Mouse (Mus musculus) kidney, embryonic 16.5 days (tissue): ENCODE measurements at regions not wholly inside any gene's neighbourhood (a gene's known extent, or its start where the extent isn't known, plus 50 kb on each side); places are given as distances from the start of the nearest gene placed in this dataset.
"Not testable (repeated sequence)": the region's sequence is repeated elsewhere in the genome, so short reads cannot be mapped to it uniquely, and the experiment has no call there.

Source experiments
- ATAC-seq: fragments of 200-750 bp; cut with Nextera tagmentation; 2 replicates; pipeline ENCODE4 v1.8.0; 2017; ENCODE audit warnings: moderate TSS enrichment; ENCODE audit not compliant: low FRiP score, low TSS enrichment
- H3K27ac ChIP-seq: fragments of 300-500 bp; sonication (generic); 2 replicates; pipeline ENCODE4 v1.5.1; 2014; ENCODE audit warnings: low read length
- H3K27me3 ChIP-seq: fragments of 300-500 bp; sonication (generic); 2 replicates; pipeline ENCODE4 v1.6.1; 2014; ENCODE audit warnings: low read length, control low read depth, mixed read lengths; ENCODE audit not compliant: insufficient read depth
- H3K36me3 ChIP-seq: fragments of 300-500 bp; sonication (generic); 2 replicates; pipeline ENCODE4 v1.6.1; 2014; ENCODE audit warnings: low read length, control low read depth, mixed read lengths; ENCODE audit not compliant: insufficient read depth
- H3K4me1 ChIP-seq: fragments of 300-500 bp; sonication (generic); 2 replicates; pipeline ENCODE4 v1.6.1; 2014; ENCODE audit warnings: low read length, control low read depth, mixed read lengths; ENCODE audit not compliant: insufficient read depth
- H3K4me2 ChIP-seq: fragments of 300-500 bp; sonication (generic); replicated peaks from 2 replicates; pipeline ENCODE4 v1.6.1; 2014; ENCODE audit warnings: low read depth, low read length
- H3K4me3 ChIP-seq: fragments of 300-500 bp; sonication (generic); 2 replicates; pipeline ENCODE4 v1.5.1; 2014; ENCODE audit warnings: mild to moderate bottlenecking, low read length
- H3K9ac ChIP-seq: fragments of 300-500 bp; sonication (generic); replicated peaks from 2 replicates; pipeline ENCODE4 v1.6.1; 2014; ENCODE audit warnings: low read length
- H3K9me3 ChIP-seq: fragments of 300-500 bp; sonication (generic); 2 replicates; pipeline ENCODE4 v1.6.1; 2016; ENCODE audit warnings: low read length, control low read depth
- WGBS: fragments of 180-500 bp; shearing (Covaris S2); extraction: QIAGEN DNeasy Blood & Tissue Kit; methylation state at CpG from one replicate; pipeline ENCODE4 v1.1.7; 2014; 5-methylcytosine and 5-hydroxymethylcytosine counted together

DNA sequence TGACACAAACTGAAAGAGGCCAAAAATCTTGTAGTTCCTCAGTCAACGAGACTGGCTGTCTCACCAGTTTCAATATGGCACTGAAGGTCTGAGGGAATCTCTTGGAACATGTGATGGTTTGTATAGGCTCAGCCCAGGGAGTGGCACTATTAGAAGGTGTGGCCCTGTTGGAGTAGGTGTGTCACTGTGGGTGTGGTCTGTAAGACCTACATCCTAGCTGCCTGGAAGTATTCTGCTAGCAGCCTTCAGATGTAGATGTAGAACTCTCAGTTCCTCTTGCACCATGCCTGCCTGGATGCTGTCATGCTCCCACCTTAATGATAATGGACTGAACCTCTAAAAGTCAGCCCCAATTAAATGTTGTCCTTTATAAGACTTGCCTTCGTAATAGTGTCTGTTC, 112.7 kb upstream of the Dlg1 start:
- H3K27ac ChIP-seq, H3K4me3 ChIP-seq, H3K4me2 ChIP-seq, H3K27me3 ChIP-seq, H3K9ac ChIP-seq, ATAC-seq, H3K36me3 ChIP-seq, H3K9me3 ChIP-seq: not testable (repeated sequence)
- 93% methylated on average over 2 of the region's 2 CpGs for WGBS
- peaks cover 32% of the 10 kb centered on the region for H3K4me1 ChIP-seq

DNA sequence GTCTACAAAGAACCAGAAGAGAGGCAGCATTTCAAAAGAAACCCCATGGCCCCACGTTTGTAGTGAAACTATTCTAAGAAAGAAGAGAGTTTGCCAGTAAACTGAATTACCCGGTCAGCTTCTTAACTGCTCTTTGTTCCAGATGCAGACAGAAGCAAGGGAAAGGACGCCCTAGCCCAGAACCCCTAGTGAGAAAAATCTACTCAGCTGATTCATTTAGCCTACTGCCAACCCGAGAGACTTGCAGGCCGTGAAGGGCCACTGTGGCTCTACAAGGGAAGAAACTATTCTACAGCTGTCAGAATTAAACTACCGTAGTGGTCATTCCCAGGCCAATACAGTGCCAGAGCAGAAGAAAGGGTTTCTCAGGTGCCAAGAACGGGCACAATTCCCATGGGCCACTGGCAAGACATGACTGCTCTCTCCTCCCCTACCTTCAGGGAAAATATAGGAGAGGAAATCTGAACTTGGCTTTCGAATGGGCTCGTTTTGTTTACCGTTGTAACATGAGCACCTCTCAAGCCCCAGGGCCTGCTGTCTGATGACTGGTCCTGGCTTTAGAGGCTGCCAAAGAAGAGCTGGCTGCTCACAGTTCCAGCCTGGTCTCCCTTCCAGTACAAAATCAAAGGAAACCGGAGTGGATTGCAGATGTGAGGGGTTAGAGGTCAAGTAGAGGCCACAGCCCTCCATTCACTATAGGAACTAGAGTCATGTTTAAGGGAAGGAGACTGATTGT, 111.7 kb upstream of the Dlg1 start:
- Histone ChIP-seq H3K4me3 (no peak overlapping the region), H3K9me3 (no peaks in the 10 kb centered on the region; the same call in 1 of the 2 replicates), H3K4me1 (peaks cover 22% of the 10 kb centered on the region), H3K9ac (no peak overlapping the region), H3K4me2 (no peak overlapping the region), H3K27ac (peak overlapping the region; percentile 62; the same call in 1 of the 2 replicates), H3K36me3 (no peaks in the 10 kb centered on the region), H3K27me3 (no peaks in the 10 kb centered on the region)
- 21% methylated on average over 11 of the region's 11 CpGs for WGBS
- peak; percentile 84 for ATAC-seq

DNA sequence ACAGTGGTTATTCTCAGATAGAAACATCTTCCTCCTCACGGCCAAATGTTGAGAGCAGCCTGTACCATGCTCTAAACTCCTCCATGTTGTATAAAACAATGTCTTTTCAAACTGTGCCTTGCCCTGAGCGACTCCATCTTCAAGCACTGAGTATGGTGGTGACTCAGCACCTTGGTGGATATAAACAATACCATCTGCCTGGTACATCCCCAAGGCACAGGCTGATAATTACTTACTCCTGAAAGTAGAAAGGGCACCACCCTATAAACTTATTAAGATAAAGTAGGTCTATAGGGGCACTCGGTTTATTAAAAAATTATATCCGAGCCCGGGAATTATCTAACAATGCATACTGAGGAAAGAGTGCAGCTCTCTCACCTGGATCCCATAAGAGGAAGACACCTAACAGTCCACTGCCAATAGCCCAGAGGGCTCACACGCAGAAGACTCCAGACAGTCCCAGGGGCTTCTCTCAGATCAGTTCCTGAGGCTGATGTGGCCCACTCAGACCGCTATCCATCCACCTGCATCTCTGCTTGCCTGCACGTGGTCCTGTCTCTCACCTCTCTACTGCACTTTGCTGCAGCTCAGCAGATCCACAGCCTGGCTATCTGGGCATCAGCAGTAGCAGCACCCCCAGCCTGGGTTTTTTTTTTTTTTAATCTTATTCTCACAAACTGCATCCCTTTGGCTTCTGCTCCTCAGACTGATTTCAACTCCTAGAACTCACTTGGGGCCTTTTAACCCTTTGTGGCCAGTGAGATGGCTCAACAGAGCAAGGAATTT, 109.7 kb upstream of the Dlg1 start:
- H3K36me3 ChIP-seq = no peaks in the 10 kb centered on the region
- H3K4me2 ChIP-seq = no peak overlapping the region
- no peak overlapping the region for H3K4me3 ChIP-seq
- H3K9me3 ChIP-seq = no peaks in the 10 kb centered on the region; the same call in 1 of the 2 replicates
- no peaks in the 10 kb centered on the region for H3K27me3 ChIP-seq
- ATAC-seq = no peak
- no peak overlapping the region for H3K27ac ChIP-seq
- WGBS = 90% methylated on average over 8 of the region's 8 CpGs
- H3K4me1 ChIP-seq = peaks cover 16% of the 10 kb centered on the region
- H3K9ac ChIP-seq = no peak overlapping the region

DNA sequence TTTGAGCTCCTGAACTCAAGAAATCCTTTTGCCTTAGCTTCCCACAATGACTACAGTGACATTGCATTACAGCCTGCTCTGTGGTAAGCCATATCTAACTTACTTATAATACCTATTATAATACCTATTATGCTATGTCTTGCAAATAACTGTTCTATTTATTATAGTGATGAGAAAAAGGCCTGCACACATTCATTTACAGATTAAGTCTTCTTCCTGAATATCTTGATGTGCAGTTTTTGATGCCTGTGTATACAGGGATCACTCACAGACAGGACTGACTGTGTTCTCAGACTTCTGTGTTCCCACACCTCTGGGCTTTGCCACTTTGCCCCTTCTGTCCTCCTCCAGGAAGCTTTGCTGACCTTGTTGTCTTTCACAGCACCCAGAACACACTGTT, 102.8 kb upstream of the Dlg1 start:
- Histone ChIP-seq H3K36me3 (no peaks in the 10 kb centered on the region), H3K9ac (no peak overlapping the region), H3K4me2 (no peak overlapping the region), H3K27ac (no peak overlapping the region), H3K4me3 (no peak overlapping the region), H3K4me1 (no peaks in the 10 kb centered on the region), H3K9me3 (no peaks in the 10 kb centered on the region; the same call in 1 of the 2 replicates), H3K27me3 (no peaks in the 10 kb centered on the region)
- no peak for ATAC-seq

DNA sequence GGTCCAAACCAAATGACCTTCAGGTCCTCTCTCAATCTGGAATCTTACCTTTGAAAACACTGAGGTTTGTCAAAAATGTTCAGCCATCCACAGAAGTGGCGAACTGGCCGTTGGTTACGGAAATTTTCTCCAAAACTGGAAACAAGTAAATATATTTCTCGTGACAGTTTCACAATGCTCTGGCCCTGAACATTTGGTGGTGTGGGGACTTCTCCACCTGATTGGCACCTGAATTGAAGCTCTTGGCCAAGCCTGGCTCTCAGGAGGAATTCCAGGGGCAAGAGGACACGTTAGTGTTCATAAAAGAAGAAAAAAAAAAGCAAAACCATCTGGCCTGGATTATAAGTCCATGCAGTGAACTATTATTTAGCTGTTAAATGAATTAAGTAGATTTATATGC, 98.3 kb upstream of the Dlg1 start:
- ATAC-seq = no peak
- Histone ChIP-seq H3K27ac (no peak overlapping the region), H3K36me3 (no peaks in the 10 kb centered on the region), H3K9ac (no peak overlapping the region), H3K4me3 (no peak overlapping the region), H3K9me3 (no peaks in the 10 kb centered on the region), H3K4me2 (no peak overlapping the region), H3K27me3 (no peaks in the 10 kb centered on the region), H3K4me1 (no peaks in the 10 kb centered on the region)
- 64% methylated on average over 5 of the region's 5 CpGs for WGBS

DNA sequence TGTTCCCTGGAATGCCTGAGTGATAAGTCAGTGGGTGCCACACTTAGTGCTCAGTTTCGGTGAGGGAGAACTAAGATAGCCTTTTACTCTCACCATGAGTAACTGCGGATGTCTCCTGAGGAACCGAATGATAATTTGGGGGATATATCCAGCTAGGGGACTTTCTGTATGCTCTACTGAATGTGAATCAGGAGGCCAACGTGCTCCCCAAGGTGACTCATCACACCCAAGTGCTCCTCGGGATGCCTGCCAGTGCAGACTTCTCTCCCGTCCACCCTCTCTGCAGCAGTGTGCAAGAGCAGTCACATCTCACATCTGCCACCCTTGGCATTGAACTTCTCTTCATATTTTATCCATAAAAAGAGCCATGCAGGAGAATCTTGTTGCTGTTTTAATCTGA, 94.9 kb upstream of the Dlg1 start:
- no peak for ATAC-seq
- Histone ChIP-seq H3K9me3 (peaks cover 3% of the 10 kb centered on the region; the same call in 1 of the 2 replicates), H3K4me3 (no peak overlapping the region), H3K36me3 (no peaks in the 10 kb centered on the region), H3K4me2 (no peak overlapping the region), H3K27ac (no peak overlapping the region), H3K27me3 (no peaks in the 10 kb centered on the region), H3K4me1 (no peaks in the 10 kb centered on the region), H3K9ac (no peak overlapping the region)
- WGBS = 92% methylated on average over 6 of the region's 6 CpGs

DNA sequence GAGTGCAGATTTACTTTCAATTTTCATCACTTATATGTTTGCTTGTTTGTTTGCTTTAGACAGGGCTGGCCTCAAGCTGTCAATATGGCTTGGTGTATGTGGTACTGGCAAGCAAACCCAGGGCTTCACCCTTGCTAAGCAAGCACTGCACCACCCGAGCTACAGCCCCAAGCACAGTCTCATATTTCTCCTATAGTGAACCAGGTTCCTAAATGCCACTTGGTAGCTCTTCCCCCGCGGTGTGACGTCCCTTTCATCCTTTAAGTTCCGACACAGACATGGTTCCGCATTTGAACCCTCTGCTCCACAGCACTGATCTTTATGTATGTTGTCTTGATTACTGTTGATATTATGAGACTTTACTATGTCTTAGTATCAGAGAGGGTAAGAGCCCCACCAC, 93.4 kb upstream of the Dlg1 start:
- no peaks in the 10 kb centered on the region for H3K27me3 ChIP-seq
- H3K4me3 ChIP-seq = no peak overlapping the region
- H3K9me3 ChIP-seq = peaks cover 3% of the 10 kb centered on the region; the same call in 1 of the 2 replicates
- H3K9ac ChIP-seq = no peak overlapping the region
- H3K27ac ChIP-seq = no peak overlapping the region
- no peak overlapping the region for H3K4me2 ChIP-seq
- no peaks in the 10 kb centered on the region for H3K4me1 ChIP-seq
- 64% methylated on average over 6 of the region's 6 CpGs for WGBS
- no peak for ATAC-seq
- no peaks in the 10 kb centered on the region for H3K36me3 ChIP-seq

DNA sequence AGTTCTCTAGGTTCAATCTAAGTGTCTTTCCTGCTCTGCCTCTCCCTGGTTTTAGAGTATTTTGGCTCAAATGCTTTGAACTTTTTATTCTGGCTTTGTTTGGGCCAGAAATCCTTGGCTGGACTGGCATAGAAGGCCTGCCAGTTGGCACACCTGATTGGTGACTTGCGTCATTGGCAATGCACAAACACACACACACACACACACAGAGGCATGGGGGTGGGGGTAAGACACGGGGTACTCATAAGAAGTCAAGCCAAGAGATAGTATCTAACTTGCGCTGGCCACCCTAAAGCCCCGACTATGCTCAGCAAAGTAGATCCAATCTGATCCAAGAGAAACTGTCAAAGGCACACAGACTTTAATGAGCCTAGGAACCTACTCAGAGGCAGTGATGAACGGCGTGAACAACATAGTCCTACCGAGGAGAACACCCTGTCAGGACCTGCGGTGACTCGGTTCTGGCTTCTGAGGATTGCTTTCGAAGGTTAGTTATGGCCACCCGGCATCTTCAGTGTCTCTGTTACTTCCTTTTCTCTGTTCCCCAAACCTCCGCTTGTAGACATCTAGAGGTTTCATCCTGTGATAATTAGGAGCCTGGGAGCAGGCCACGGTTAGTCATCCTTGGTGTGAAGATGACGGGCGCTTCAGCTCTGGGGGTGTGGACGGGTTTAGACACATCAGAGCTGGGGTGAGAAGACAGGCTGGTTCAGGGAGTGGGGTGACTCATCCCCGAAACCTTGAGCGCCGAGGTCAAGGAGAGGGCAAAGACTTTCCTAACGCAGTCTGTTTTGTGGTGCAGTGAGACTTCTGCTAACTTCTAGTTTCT, 92.7 kb upstream of the Dlg1 start:
- Histone ChIP-seq H3K9ac (no peak overlapping the region), H3K4me3 (no peak overlapping the region), H3K27ac (no peak overlapping the region), H3K4me1 (no peaks in the 10 kb centered on the region), H3K36me3 (no peaks in the 10 kb centered on the region), H3K9me3 (peaks cover 3% of the 10 kb centered on the region; the same call in 1 of the 2 replicates), H3K4me2 (no peak overlapping the region), H3K27me3 (no peaks in the 10 kb centered on the region)
- WGBS = 72% methylated on average over 20 of the region's 20 CpGs
- ATAC-seq = no peak

DNA sequence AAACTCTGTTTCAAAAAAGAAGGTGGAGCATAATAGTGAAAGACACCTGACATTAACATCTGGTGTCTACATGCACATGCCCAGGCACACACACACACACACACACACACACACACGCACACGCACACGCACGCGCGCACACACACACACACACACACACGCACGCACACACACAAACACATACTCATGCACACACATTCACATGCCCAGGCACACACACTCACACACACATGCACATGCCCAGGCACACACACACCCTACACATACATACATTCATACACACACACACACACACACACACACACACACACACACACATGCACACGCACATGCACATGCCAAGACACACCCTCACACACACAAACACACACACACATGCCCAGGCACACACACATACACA, 89.4 kb upstream of the Dlg1 start:
- not testable (repeated sequence) for H3K27me3 ChIP-seq, H3K27ac ChIP-seq, H3K4me3 ChIP-seq, ATAC-seq, H3K9ac ChIP-seq, H3K9me3 ChIP-seq, H3K4me2 ChIP-seq, H3K36me3 ChIP-seq
- 90% methylated on average over 9 of the region's 9 CpGs for WGBS
- peaks cover 12% of the 10 kb centered on the region; the same call in 1 of the 2 replicates for H3K4me1 ChIP-seq
